Mouse (Mus musculus) CH12F3 (cell line): ENCODE results near the gene March10.

Experiments
- in situ Hi-C: fragments of 300-500 bp; cut with MboI; formaldehyde crosslinking; loops from 2 replicates; pipeline ENCODE4 v1.14.3; 2020; ENCODE audit warnings: low sequenced_read_pairs

Gene March10

GRCm38 (mm10) chr11:105323530-105323929 lies 133.0 kb downstream of the March10 start:
- in situ Hi-C loops = no loop called here

- in situ Hi-C loops = no loop called here
Measured at GRCm38 (mm10) chr11:105321090-105321489, 135.4 kb downstream of the March10 start.

GRCm38 (mm10) chr11:105317769-105318168 lies 138.8 kb downstream of the March10 start:
- in situ Hi-C loops = no loop called here

GRCm38 (mm10) chr11:105316121-105316520 lies 140.4 kb downstream of the March10 start:
- in situ Hi-C loops = no loop called here

GRCm38 (mm10) chr11:105315296-105315695 lies 141.2 kb downstream of the March10 start:
- in situ Hi-C loops = no loop called here

- in situ Hi-C loops = no loop called here
Measured at GRCm38 (mm10) chr11:105313633-105314014, 142.9 kb downstream of the March10 start.

GRCm38 (mm10) chr11:105312972-105313632 lies 143.4 kb downstream of the March10 start:
- in situ Hi-C loops = no loop called here

GRCm38 (mm10) chr11:105312311-105312942 lies 144.1 kb downstream of the March10 start:
- in situ Hi-C loops = no loop called here

GRCm38 (mm10) chr11:105311291-105311975 lies 145.1 kb downstream of the March10 start:
- in situ Hi-C loops = no loop called here
